Mouse (Mus musculus) adrenal gland, adult 2 months (tissue): ENCODE data around the gene Polr2h. TPM values are rescaled to one million over a fixed set of nuclear protein-coding genes. Genes with fewer than 3 reads are reported as not detected.

Experiments used
- DNase-seq: peaks from one replicate; pipeline ENCODE4 v3.0.0; 2021
- polyA plus RNA-seq: library from polyadenylated mRNA; depleted of rRNA; stranded (reverse); fragments of >200 nt; gene quantifications from 2 replicates; pipeline ENCODE4 v1.2.3, GENCODE M21; 2012
- total RNA-seq, 2 experiments: library from RNA; stranded (reverse); gene quantifications; 2 replicates each; pipeline ENCODE4 v1.2.3; 2021

The Polr2h gene
- total and polyA plus RNA-seq, 3 experiments = 9.3 to 45.2 (median 31.2) TPM

GRCm38 (mm10) chr16:20722736-20723135, 5.3 kb downstream of the Polr2h start:
- no peak for DNase-seq

GRCm38 (mm10) chr16:20723247-20723646, 5.8 kb downstream of the Polr2h start:
- DNase-seq = no peak

GRCm38 (mm10) chr16:20724338-20724748, 6.9 kb downstream of the Polr2h start:
- DNase-seq = peak; percentile 84

GRCm38 (mm10) chr16:20725321-20725720, 7.9 kb downstream of the Polr2h start:
- no peak for DNase-seq

- no peak for DNase-seq
Observed at GRCm38 (mm10) chr16:20725750-20726149, 8.3 kb downstream of the Polr2h start.

- DNase-seq = no peak
Observed at GRCm38 (mm10) chr16:20726384-20726783, 8.9 kb downstream of the Polr2h start.

GRCm38 (mm10) chr16:20730293-20730711, 12.8 kb downstream of the Polr2h start:
- DNase-seq = no peak

- no peak for DNase-seq
Observed at GRCm38 (mm10) chr16:20731688-20732087, 14.2 kb downstream of the Polr2h start.

- DNase-seq = no peak
Observed at GRCm38 (mm10) chr16:20732251-20732924, 14.9 kb downstream of the Polr2h start.

GRCm38 (mm10) chr16:20732925-20733730, 15.7 kb downstream of the Polr2h start, which contains the start of gene Chrd:
Chrd (plus strand) TSS chr16:20733127.
- DNase-seq = peak; percentile 84

- no peak for DNase-seq
Observed at GRCm38 (mm10) chr16:20733731-20734730, 16.6 kb downstream of the Polr2h start, which contains the start of gene Thpo. Thpo (minus strand) TSS chr16:20734511.

GRCm38 (mm10) chr16:20735651-20736050, 18.2 kb downstream of the Polr2h start:
- DNase-seq = no peak

GRCm38 (mm10) chr16:20736168-20736567, 18.7 kb downstream of the Polr2h start:
- DNase-seq = no peak

GRCm38 (mm10) chr16:20736823-20737222, 19.4 kb downstream of the Polr2h start:
- no peak for DNase-seq

GRCm38 (mm10) chr16:20739845-20740244, 22.4 kb downstream of the Polr2h start:
- DNase-seq = no peak

- peak; percentile 74 for DNase-seq
Observed at GRCm38 (mm10) chr16:20746641-20747040, 29.2 kb downstream of the Polr2h start.

- no peak for DNase-seq
Observed at GRCm38 (mm10) chr16:20750518-20750917, 33.1 kb downstream of the Polr2h start.

- DNase-seq = peak; percentile 79
Observed at GRCm38 (mm10) chr16:20756052-20756451, 38.6 kb downstream of the Polr2h start.

- DNase-seq = no peak
Observed at GRCm38 (mm10) chr16:20757385-20757784, 39.9 kb downstream of the Polr2h start.

- DNase-seq = peak; percentile 59
Observed at GRCm38 (mm10) chr16:20761681-20762080, 44.2 kb downstream of the Polr2h start.

GRCm38 (mm10) chr16:20765244-20765643, 47.8 kb downstream of the Polr2h start:
- DNase-seq = peak; percentile 38
